Mouse (Mus musculus): ENCODE measurements around the gene Gon4l.
"Not testable (repeated sequence)": the region's sequence is repeated elsewhere in the genome, so short reads cannot be mapped to it uniquely, and the experiment has no call there.

Gene Gon4l

GRCm38 (mm10) chr3:88868449-88868848, 33.4 kb downstream of the Gon4l start:
- H3K27me3 ChIP-seq (ENCODE audit: control insufficient read depth, insufficient read depth, low read length, poor library complexity, severe bottlenecking); H3K36me3 ChIP-seq (ENCODE audit: control insufficient read depth, insufficient read depth, low read length, poor library complexity, severe bottlenecking); DNase-seq (ENCODE audit: low read depth, low spot score): not testable (repeated sequence)

GRCm38 (mm10) chr3:88882536-88882935, 47.5 kb downstream of the Gon4l start:
- H3K27me3 ChIP-seq (ENCODE audit: control insufficient read depth, insufficient read depth, low read length, poor library complexity, severe bottlenecking); DNase-seq (ENCODE audit: low read depth, low spot score); H3K36me3 ChIP-seq (ENCODE audit: control insufficient read depth, insufficient read depth, low read length, poor library complexity, severe bottlenecking): not testable (repeated sequence)

- H3K36me3 ChIP-seq (ENCODE audit: control insufficient read depth, insufficient read depth, low read length, poor library complexity, severe bottlenecking); H3K27me3 ChIP-seq (ENCODE audit: control insufficient read depth, insufficient read depth, low read length, poor library complexity, severe bottlenecking); DNase-seq (ENCODE audit: low read depth, low spot score): not testable (repeated sequence)
Measured at GRCm38 (mm10) chr3:88893011-88893410, 58.0 kb downstream of the Gon4l start.

GRCm38 (mm10) chr3:88904803-88905202, 69.8 kb downstream of the Gon4l start:
- DNase-seq (ENCODE audit: low read depth, low spot score): no peak
- Histone ChIP-seq H3K27me3 (ENCODE audit: control insufficient read depth, insufficient read depth, low read length, poor library complexity, severe bottlenecking) (no peaks in the 10 kb centered on the region), H3K36me3 (ENCODE audit: control insufficient read depth, insufficient read depth, low read length, poor library complexity, severe bottlenecking) (peaks cover 16% of the 10 kb centered on the region)

GRCm38 (mm10) chr3:88905209-88905608, 70.2 kb downstream of the Gon4l start:
- DNase-seq (ENCODE audit: low read depth, low spot score): no peak
- Histone ChIP-seq H3K36me3 (ENCODE audit: control insufficient read depth, insufficient read depth, low read length, poor library complexity, severe bottlenecking) (peaks cover 18% of the 10 kb centered on the region), H3K27me3 (ENCODE audit: control insufficient read depth, insufficient read depth, low read length, poor library complexity, severe bottlenecking) (no peaks in the 10 kb centered on the region)

GRCm38 (mm10) chr3:88905741-88906140, 70.7 kb downstream of the Gon4l start:
- Histone ChIP-seq H3K27me3 (ENCODE audit: control insufficient read depth, insufficient read depth, low read length, poor library complexity, severe bottlenecking) (no peaks in the 10 kb centered on the region), H3K36me3 (ENCODE audit: control insufficient read depth, insufficient read depth, low read length, poor library complexity, severe bottlenecking) (peaks cover 18% of the 10 kb centered on the region)
- DNase-seq (ENCODE audit: low read depth, low spot score): no peak

- no peak for DNase-seq (ENCODE audit: low read depth, low spot score)
- Histone ChIP-seq H3K27me3 (ENCODE audit: control insufficient read depth, insufficient read depth, low read length, poor library complexity, severe bottlenecking) (no peaks in the 10 kb centered on the region), H3K36me3 (ENCODE audit: control insufficient read depth, insufficient read depth, low read length, poor library complexity, severe bottlenecking) (peaks cover 21% of the 10 kb centered on the region)
Measured at GRCm38 (mm10) chr3:88906393-88907159, 71.5 kb downstream of the Gon4l start.

GRCm38 (mm10) chr3:88912585-88912984, 77.6 kb downstream of the Gon4l start:
- peaks cover 10% of the 10 kb centered on the region for H3K36me3 ChIP-seq (ENCODE audit: control insufficient read depth, insufficient read depth, low read length, poor library complexity, severe bottlenecking)
- no peak for DNase-seq (ENCODE audit: low read depth, low spot score)
- no peaks in the 10 kb centered on the region for H3K27me3 ChIP-seq (ENCODE audit: control insufficient read depth, insufficient read depth, low read length, poor library complexity, severe bottlenecking)

GRCm38 (mm10) chr3:88913511-88914383, 78.7 kb downstream of the Gon4l start, which contains the start of gene Msto1:
TSS of gene Msto1 (minus strand) at chr3:88913999.
- Histone ChIP-seq H3K27me3 (ENCODE audit: control insufficient read depth, insufficient read depth, low read length, poor library complexity, severe bottlenecking) (no peaks in the 10 kb centered on the region), H3K36me3 (ENCODE audit: control insufficient read depth, insufficient read depth, low read length, poor library complexity, severe bottlenecking) (peaks cover 6% of the 10 kb centered on the region)
- DNase-seq (ENCODE audit: low read depth, low spot score): peak; percentile 95

- Histone ChIP-seq H3K27me3 (ENCODE audit: control insufficient read depth, insufficient read depth, low read length, poor library complexity, severe bottlenecking) (no peaks in the 10 kb centered on the region), H3K36me3 (ENCODE audit: control insufficient read depth, insufficient read depth, low read length, poor library complexity, severe bottlenecking) (peaks cover 6% of the 10 kb centered on the region)
- no peak for DNase-seq (ENCODE audit: low read depth, low spot score)
Measured at GRCm38 (mm10) chr3:88914384-88914810, 79.4 kb downstream of the Gon4l start.

- no peak for DNase-seq (ENCODE audit: low read depth, low spot score)
- Histone ChIP-seq H3K36me3 (ENCODE audit: control insufficient read depth, insufficient read depth, low read length, poor library complexity, severe bottlenecking) (no peaks in the 10 kb centered on the region; the same call in 1 of the 2 replicates), H3K27me3 (ENCODE audit: control insufficient read depth, insufficient read depth, low read length, poor library complexity, severe bottlenecking) (no peaks in the 10 kb centered on the region)
Measured at GRCm38 (mm10) chr3:88918981-88919380, 84.0 kb downstream of the Gon4l start.

- peaks cover under 1% of the 10 kb centered on the region for H3K36me3 ChIP-seq (ENCODE audit: control insufficient read depth, insufficient read depth, low read length, poor library complexity, severe bottlenecking)
- H3K27me3 ChIP-seq (ENCODE audit: control insufficient read depth, insufficient read depth, low read length, poor library complexity, severe bottlenecking): no peaks in the 10 kb centered on the region
- no peak for DNase-seq (ENCODE audit: low read depth, low spot score)
Measured at GRCm38 (mm10) chr3:88921411-88921810, 86.4 kb downstream of the Gon4l start.

- no peaks in the 10 kb centered on the region for H3K27me3 ChIP-seq (ENCODE audit: control insufficient read depth, insufficient read depth, low read length, poor library complexity, severe bottlenecking)
- no peak for DNase-seq (ENCODE audit: low read depth, low spot score)
Measured at GRCm38 (mm10) chr3:88923989-88924591, 89.1 kb downstream of the Gon4l start.

GRCm38 (mm10) chr3:88925651-88926050, 90.6 kb downstream of the Gon4l start:
- H3K27me3 ChIP-seq (ENCODE audit: control insufficient read depth, insufficient read depth, low read length, poor library complexity, severe bottlenecking): no peaks in the 10 kb centered on the region
- no peak for DNase-seq (ENCODE audit: low read depth, low spot score)
- peaks cover 20% of the 10 kb centered on the region for H3K36me3 ChIP-seq (ENCODE audit: control insufficient read depth, insufficient read depth, low read length, poor library complexity, severe bottlenecking)

More at GRCm38 (mm10) chr3:88923989-88924591, 89.1 kb downstream of the Gon4l start:
- H3K36me3 ChIP-seq (ENCODE audit: control insufficient read depth, insufficient read depth, low read length, poor library complexity, severe bottlenecking): peaks cover 16% of the 10 kb centered on the region

- Histone ChIP-seq H3K27me3 (ENCODE audit: control insufficient read depth, insufficient read depth, low read length, poor library complexity, severe bottlenecking) (no peaks in the 10 kb centered on the region), H3K36me3 (ENCODE audit: control insufficient read depth, insufficient read depth, low read length, poor library complexity, severe bottlenecking) (peaks cover 25% of the 10 kb centered on the region)
- DNase-seq (ENCODE audit: low read depth, low spot score): no peak
Measured at GRCm38 (mm10) chr3:88929501-88929900, 94.5 kb downstream of the Gon4l start.

All from splenic B cell, adult 2 months (primary cell).